Mouse (Mus musculus): ENCODE data around the gene Eps15l1.

DNA sequence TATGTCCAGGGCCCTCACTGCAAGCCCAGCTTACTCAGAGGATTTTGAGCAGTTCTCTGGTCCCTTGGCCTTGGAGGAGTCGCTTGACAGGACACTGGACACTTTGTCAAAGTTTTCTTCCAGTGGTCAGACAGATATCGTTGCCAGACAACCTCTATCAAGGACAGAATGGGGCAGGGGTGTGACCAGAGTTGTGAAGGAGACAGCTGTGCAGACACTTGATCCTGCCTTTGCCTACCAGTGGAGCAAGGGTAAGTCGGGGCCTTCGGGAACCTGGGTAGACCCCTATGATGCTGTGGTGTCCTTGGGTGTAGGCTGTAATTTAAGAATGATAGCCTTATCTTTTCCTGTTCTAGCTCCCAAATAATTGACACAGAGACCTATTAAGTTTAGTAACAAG lies 34.1 kb upstream of the Eps15l1 start:
- TF ChIP-seq CTCF (IDR thresholded peaks at IDR 0.05; ENCODE audit: low read depth) = no peak
- no peak for TF ChIP-seq EP300 (IDR thresholded peaks at IDR 0.05; ENCODE audit: low read depth)

All from liver, embryonic 14.5 days (tissue).